Mouse (Mus musculus): ENCODE measurements around the gene Frmd6.

DNA sequence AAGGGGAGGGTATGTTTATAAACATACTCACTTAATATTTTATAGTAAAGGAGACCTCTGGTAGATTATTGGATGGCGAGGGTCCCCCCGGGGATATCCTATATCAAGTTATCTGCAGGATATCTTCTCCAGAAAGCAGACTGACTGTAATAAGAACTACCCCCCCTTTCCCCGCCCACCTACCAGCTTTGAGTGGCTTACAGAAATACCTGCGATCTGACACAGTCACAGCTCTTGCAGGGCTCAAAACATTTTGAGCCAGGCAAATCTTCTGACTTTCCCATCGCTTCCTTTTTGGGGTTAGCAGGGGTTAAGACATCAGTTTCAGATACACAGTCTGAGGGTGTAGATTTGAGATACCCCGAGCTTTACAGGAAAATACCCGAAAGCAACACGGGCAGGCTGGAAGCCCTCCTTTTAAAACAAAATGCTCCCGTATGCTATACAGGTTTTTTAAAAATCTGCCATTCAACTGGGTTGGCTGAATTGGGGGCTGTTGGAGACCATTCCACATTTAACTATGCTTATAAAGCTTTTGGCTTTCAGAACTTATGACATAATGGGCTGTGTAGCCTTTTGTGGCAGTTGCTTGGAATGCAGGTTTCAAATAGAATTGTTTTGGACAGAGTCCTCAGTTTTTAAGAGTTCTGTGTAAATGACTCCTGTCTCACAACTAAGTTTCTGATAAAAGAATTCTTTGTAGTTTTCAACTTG lies 2.0 kb downstream of the Frmd6 start:
- no peak for TF ChIP-seq POLR2A (IDR thresholded peaks at IDR 0.05; ENCODE audit: extremely low read depth, insufficient read depth, low read length)
- TF ChIP-seq CTCF (IDR thresholded peaks at IDR 0.05; ENCODE audit: extremely low read depth, insufficient read depth, low read length): no peak

All from cortical plate, adult 2 months (tissue).